Mouse (Mus musculus): ENCODE results near the gene Pcnx2.

The Pcnx2 gene

DNA sequence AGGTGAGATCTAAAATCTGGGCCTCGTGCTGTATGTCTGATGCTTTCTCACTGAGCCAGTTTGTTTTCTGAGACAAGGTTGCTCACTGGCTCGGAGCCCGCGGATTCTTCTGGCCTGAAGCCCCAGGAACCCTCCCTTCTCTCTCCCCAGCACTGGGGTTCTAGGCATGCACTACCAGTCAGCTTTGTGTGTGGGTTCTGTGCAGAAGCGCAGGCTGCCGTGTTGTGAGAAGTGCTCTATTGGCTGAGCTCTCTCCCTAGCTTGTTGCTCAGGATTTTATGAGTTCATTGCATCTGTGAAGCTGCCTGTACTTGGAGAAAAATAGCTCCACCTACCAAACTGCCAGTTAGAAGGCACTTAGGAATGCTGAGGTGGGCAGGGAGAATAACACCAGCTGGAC lies 89.3 kb downstream of the Pcnx2 start:
- no peak for DNase-seq

DNA sequence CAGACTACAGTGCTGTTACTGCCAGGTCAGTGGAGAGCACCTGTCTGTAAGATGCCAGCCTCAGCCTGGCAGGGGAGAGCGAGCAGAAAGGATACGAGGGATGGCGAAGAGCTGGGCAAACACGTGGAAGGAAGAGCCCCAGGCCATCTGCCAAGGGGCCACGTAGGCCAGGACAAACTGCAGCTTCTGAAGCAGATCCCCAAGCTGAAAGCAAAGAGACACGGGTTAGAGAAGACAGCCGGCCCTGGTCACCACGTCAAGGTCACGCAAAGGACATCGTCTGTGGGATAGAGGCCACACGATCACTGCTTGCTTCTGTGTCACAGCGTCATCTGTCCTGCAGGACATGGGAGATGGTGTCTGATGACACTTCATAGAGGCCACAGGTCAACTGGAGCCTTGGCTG lies 90.2 kb downstream of the Pcnx2 start:
- DNase-seq = no peak

DNA sequence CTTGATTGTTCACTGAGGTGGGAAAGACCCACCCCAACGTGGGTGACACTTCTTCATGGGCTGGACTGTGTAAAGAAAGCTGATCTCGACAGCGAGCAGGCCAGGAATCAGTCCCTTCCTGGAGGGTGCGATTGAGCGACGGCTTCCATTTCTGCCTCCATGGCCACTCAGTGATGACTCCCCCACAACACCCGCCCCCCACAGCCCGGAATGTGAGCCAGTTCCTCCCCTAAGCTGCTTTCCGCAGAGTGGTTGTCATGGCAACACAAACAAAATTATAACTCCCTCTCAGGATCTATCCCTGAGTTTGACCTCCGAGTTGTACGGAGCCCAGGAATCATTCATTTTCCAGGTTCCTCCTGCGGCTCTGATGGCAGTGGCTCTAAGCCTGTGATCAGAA lies 91.7 kb downstream of the Pcnx2 start:
- no peak for DNase-seq

DNA sequence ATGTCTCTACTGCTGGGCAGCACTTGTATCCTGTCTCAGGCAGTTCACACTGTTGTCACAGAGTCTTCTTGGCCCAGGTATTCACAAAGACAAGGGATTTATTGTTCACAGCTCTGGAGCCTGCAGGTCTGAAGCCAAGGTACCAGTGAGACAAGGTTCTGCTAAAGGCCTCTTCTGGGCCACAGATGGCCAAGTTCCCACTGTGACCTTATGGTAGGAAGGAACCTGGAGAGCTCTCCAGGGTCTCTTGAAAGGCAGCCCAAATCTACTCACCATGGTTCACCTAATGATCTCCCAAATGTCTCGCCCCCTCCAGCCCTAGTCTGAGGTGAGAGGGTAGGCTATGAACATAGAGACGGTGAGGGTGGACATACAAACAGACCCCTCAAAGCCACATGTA lies 101.1 kb downstream of the Pcnx2 start:
- DNase-seq = no peak

DNA sequence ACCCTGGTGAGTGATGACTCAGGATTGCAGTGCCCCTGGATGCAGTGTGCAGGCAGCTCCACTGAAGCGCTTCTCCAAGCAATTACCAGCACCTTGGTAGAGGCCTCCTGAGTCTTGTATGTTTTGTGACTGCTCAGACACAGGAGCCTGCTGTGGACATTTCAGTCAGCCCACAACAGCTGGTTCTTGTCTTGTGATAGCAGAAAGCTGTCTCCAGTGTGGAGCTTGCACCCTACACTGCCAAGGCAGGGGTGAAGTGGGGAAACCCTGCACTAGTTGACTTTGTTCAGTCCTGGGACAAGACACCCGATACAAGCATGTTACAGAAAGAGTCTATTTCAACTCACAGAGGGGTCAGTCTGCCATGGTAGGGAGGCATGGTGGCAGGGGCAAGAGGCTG lies 102.8 kb downstream of the Pcnx2 start:
- DNase-seq = no peak

DNA sequence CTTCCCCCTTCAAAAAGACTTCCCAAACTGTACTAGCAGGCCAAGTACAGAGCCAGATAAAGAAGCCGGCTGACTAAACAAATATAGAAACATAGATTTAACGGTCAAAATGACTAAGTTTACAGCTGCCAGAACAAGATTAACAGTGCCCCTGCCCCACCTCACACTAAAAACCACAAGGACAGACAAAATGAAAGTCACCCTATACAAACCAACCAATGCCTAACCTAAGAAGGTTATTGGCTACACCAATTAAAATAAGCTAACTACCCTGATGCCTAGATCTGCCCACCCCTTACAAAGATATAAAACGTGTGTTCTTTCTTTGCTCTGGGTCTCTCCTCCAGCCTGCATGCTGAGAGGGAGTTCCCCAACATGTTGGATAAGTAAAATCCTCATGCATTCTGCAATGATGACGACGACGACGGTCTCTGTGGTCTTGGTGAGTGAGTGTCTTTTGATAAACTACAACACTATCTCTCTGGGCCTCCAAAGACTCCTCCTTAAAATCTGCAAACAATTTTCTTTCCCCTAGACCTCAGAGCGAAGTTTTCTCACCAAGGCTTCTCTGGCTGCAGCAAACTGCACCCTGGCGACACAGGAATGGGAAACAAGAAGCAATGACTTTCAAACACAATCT lies 105.2 kb downstream of the Pcnx2 start:
- no peak for DNase-seq

DNA sequence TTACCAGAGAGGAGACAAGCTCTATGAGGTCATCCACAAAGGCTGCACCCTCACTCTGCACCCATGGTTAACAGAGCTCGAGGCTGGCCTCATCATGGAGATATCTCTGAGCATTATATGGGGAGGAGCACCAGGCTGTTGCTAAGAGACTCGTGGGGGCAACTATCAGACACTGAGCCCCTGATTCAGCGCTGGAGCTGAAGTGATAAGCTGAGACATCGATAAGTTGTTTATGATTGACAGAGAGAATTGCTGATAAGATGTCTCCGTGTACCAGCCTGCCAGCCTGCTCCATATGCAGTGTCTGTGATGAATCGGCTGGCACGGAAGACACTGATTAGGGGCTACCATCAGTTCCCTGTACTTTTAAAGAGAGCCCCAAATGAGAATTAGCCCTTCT lies 111.2 kb downstream of the Pcnx2 start:
- DNase-seq = no peak

DNA sequence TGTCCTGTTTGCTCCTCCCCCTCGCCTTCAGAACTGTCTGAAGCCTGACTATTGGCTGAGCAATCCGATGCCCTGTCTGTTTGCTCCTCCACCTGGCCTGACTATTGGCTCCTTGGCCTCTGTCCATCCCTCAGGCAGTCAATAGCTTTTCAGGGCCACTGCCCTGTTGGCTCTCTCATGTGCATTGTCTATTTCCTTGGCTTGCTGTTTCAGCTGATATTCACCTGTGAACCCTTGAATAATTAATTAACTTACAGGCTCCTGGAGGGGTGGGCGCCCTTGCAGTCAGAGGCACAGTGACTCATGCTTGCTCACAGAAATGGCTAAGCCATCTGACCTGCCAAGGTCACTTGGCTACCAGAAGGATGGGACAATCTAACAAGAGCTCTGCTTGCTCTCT lies 116.0 kb downstream of the Pcnx2 start:
- DNase-seq = no peak

DNA sequence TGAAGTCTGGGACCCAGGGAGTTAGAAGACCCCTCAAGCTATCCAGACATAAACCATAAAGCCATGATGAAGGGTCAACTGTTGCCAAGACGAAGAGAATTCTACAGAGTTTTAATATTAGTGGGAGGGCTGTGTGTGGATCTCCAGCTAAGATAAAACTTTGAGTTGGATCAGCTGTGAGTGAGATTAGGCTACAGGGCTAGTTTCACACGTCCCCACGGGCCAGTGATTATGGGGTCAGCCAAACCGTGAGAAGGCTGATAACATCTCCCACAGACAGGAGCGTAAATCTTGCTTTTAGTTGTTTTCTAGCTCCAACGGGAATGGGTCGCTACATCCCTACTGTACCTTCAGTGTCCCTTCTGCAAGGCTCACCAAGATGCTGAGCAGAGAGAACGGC lies 118.5 kb downstream of the Pcnx2 start:
- no peak for DNase-seq

DNA sequence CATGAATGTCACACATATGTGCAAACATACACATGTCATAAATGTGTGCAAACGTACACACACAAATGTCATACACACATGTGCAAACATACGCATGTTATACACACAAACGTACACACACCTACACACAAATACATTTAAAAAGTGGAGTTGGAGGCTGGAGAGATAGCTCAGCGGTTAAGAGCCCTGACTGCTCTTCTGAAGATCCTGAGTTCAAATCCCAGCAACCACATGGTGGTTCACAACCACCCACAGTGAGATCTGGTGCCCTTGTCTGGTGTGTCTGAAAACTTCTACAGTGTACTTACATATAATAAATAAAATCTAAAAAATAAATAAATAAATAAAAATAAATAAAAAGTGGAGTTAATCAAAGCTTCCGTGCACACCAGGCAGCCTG lies 119.2 kb downstream of the Pcnx2 start:
- DNase-seq = peak; percentile 16

DNA sequence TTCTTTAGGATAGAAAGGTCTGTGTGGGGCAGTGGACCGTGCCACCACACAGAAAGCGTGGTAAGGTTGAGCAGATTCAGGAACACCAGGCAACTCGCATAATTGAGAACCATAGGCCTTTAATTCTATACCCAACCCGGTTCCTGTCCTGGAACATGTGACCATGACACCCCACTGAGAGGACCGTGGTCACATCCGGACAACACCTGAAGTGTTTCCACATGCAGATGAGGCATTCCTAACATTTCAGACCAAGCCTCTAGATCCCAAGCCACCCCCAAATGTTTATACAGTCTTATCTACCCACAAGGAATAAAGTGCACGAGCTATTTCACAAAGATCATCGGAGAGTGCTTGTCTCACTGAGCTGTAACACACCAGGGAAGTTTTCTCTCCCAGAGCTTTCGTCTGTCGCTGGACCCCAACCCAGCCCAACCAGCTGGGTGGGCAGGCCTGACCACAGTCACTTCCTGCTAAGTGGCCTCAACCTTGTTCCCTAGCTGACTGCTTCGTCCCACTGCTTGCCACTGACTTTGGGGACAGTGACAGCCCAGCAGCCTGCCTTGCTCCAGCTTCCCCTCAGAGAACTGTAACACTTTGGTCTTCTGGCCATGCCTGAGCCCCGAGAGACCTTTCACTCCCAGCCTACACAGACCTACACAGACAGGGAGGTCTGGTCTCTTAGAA lies 120.5 kb downstream of the Pcnx2 start:
- DNase-seq = no peak

DNA sequence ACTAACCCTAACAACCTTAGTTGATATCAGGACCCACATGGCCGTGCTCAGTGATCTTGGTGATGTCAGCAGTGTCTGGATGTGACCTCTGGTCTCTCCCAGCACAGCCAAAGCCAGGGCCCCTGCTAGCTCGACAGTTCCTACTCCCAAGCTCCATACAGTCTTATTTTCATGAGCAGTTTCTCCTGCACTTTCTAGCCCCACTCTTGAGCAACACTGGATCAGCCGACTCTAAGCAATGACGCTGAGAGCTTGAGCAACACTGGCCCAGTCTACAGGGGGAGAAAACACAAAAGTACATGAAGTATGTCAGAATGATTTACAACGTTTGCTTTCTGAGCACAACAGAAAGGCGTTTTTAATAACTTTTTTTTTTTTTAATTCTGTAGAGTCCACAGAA lies 121.3 kb downstream of the Pcnx2 start:
- DNase-seq = no peak

DNA sequence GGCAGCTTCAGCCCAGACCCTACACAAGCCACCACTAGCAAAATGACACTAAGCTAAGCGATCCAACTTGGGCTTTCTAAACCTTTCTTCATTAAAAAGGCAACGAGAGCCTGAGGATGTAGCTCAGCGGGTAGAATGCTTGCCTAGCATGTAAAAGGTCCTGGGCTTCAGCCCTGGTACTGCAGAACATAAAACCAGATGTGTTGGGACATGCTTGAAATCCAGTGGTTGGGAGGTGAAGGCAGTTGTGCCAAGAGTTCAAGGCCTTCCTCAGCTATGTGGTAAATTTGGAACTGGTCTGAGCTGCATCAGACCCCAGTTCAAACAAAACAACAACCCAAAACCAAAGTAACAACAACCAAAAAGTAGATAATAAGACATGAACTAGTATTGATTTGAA lies 121.8 kb downstream of the Pcnx2 start:
- no peak for DNase-seq

DNA sequence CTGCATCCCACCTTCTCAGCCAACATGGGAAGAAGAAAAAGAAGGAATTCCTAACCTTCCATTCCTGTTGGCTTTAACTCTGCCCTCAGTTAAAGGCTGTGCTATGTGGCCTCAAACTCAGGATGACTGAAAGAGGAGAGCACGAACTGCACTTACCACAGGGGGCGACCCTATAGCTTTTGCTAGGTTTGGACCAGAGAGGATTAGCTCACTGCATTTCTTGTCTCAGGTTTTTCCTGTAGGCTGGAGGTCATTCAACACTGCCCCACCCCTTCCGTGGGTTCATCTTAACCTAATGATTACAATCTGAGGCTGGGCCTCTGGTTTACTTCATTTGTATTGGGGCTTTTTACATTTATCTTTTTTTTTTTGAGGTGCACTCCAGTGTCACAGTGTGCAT lies 123.1 kb downstream of the Pcnx2 start:
- DNase-seq = no peak

DNA sequence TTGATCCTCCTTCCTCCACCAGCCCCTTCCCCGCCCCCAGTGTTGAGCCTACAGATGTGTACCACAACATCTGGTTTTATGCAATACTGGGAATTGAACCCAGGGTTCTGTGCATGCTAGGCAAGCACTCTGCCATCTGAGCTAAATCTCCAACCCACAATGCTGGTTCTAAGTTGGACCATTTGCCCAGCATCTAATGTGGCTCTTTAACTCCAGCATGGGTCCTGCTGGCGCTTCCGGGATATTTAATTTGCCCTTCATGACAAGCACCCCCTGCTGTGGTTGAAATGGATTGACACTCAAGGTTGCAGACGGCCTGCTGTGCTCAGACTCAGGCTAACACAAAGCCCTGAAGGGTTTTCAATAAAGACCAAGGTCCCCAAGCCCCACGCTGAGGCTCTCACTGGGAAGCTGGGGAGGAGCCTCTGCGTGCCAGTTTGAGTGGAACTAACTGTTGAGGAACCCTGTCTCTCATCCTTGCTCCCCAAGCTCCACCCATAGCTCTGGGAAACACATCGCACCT lies 124.8 kb downstream of the Pcnx2 start:
- DNase-seq = no peak

DNA sequence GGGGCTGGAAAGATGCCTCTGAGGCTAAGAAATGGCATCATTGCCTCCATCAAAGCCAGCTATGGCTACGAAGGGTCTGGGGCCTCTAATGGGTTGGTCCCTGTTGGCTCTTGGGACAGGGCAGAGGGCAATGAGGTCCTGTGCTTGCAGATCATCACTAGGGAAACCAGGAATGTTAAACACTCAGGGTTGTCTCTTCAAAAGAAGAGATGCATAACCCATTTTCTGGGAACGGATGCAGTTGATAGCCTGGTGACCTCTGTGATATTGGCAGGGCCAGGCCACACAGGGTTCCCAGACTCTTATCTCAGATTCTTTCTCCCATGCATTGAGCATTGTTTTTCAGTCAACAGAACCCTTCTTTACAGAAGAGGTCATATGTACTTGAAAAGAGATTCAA lies 125.8 kb downstream of the Pcnx2 start:
- no peak for DNase-seq

DNA sequence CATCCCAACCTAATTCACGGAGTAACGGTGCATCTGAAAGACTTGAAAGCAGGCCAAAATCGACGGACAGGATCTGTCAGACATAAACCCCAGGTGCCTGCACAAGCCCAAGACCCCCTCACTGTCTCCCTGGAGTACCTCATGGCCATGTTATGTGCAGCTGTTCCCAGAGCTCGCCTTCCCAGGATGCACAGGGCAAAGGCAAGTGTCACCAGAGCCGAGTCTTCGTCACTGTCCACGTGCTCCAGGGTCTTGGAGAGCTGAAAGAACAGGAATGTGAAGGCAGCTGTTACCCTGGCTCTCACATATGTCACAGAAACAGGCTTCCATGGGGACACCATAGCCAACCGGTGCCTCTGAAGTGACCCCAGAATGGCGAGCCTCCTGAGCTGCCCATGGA lies 130.0 kb downstream of the Pcnx2 start:
- DNase-seq = no peak

DNA sequence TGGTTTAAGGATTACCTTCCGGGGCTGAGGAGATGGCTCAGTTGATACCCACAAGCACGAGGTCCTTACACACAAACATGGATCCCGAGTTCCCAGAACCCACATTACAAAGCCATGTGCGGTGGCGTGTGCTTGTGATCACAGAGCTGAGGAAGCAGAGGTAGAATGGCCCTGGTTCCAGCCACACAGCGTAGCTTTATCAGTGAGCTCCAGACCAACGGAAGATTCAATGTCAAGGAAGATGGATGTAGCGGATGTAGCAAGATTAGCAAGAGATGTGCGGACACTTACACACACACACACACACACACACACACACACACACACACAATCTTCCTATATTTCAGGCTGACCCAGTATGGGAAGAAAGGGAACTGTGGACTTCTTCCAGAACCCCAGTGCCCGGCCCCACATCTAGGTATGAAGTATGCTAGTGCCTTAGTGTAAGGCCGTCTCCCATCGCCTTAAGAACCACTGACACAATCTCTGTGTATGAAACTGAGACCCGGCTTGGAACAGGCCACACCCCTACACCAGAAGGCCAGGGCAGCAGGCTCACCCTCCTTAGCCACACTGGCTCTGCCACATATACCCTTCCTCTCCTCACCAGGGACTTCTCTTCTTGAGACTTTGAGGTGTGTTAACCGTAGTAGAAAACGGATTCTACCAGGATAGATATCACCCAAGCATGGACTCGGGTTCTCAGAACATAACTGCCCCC lies 134.9 kb downstream of the Pcnx2 start:
- no peak for DNase-seq

DNA sequence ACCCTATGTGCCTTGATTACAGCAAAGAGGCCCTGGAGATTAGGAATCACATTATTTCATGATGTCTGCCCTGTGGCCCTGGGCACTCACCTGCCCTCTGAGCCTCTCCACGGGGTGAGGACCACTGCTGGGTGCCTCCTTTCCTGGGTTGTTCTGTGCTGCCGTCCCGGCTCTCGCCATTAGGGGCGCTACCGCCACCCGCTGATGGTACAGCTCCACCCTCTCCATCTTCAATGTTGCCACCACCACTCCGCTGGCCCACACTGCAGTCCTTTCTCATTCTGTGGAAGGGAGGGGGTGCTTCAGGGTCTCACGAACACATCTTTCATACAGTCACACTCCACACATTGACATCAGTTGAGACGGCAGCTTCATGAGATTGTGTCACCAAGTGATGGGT lies 139.1 kb downstream of the Pcnx2 start:
- peak; percentile 83 for DNase-seq

DNA sequence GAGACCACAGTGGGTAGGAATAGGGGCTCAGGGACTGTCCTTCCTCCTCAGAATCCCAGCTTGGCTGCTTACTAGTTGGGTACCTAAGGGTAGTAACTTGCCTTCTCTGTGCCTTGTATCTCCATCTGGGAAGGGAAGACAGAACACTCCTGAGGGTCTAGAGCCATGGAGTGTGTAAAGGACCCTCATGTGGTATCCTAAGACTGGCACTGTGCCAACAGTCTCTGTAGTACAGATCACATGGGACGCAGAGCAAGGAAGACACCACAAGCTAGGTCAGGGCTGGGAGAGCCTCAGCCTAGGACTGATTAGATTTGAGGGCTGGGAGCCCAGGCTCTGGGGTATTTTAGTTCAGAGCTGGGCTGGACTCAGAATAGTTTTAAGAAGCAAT lies 141.0 kb downstream of the Pcnx2 start:
- no peak for DNase-seq

DNA sequence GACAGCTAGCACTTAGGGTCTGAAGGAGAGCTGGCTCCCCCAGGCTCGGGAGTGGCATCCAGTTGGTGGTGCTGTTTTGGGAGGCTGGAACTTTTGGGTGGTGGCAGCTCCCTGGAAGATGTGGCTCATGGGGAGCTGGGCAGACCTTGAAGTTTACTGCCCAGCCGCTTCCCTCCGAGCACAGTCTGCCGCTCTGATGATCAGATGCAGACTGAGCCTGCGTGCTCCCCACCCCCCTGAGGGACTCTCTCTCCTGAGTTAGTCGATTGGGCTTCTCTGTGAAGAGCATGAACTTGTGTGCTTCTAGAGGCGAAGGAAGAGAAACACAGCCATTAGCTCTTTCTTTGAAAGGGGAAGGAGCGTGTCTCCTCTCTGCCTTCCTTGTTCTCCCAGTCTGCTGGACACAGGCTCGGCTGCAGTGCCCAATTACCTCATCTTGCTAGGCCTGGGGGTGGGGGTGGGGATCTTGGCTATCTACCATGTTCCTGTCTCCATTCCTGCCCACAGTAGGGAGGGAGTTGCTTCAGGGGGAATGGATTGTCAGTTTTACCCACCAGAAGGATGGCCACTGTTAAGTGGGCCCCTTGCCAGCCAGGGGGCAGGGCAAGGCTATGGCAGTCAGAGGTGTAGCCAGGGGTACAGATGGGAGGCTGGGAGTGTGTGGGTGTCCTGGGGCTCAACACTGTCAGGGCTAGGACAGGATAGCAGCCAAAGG lies 141.6 kb downstream of the Pcnx2 start:
- no peak for DNase-seq

DNA sequence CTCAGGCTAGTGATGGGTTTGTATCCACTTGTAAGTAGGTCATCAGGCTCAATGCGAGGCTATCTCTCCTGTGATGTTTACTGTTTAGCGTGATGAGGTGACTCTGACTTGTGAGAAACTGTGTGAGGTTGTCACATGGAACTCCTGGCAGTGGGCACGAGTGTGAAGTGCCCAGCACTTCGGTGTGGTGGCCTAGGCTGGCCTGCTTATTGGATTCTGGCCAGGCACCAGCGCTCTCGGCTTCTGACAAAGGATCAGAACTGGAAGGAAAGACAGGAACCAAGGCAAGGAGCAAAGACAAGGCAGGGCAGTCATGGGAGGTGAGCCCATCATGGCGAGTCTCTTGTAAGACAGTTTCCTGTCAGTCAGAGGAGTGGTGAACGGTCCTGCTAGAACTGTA lies 142.2 kb downstream of the Pcnx2 start:
- DNase-seq = no peak

DNA sequence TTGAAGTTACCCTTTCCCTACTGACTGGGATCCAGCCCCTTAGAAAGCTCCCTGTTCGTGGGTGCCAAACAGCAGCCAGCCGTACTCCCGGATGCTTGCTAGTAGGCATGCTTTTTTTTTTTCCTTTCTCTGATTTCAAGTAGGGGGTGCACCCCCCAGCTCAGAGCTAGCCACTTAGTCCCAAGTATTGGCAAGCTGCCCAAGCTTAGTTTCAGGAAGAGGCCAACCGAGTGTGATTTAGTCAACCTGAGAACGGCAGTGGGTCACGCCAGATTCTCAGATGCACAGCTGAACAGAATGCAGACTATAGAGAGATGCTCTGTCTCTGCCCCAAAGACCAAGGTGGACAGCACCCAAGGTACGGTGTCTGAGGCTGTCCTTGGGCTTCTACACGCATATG lies 147.3 kb downstream of the Pcnx2 start:
- no peak for DNase-seq

DNA sequence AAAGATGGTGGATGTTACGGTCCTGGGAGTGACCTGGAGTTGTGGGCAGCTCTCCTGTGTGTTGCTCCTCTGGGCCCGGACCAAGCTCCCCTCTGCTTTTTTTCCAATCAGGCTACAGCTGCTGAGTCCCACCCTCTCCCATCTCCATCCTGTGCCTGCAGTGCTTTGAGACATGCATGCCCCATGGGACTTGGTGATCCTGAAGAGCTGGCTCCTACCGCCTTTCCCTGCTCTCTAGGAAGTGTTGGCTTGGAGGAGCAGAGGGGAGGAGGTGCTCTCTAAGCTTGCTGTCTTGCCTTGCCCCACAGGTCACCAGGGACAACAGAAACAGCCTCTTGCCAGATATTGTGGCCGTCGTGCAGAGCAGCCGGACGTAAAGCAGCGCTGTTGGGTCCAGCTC lies 150.7 kb downstream of the Pcnx2 start:
- DNase-seq = no peak
